Comparison of ENCODE assay signal across 23 mouse cellular contexts in genomic region chr12:31592011-31592410, GRCm38 (mm10). TPM values are rescaled to one million over a fixed set of nuclear protein-coding genes. Genes with fewer than 3 reads are reported as not detected.
DNase-seq lines count a peak whose midpoint lies in the region; ATAC-seq and TF ChIP-seq lines count a peak whose summit lies in the region.
"Had no signal": no experiment of that assay in that cellular context is flagged by ENCODE, and none has a peak within 500 bp of the region (broad histone marks: within the 10 kb centered on the region; RNA-seq: fewer than 3 reads in every experiment).

No protein-coding gene starts in this region.

- no peaks in the 10 kb centered on the region for H3K4me1 ChIP-seq in midbrain, embryonic 11.5 days (ENCODE audit: control insufficient read depth, insufficient read depth, low read length)
- H3K4me1 ChIP-seq in midbrain, postnatal 0 days (ENCODE audit: insufficient read depth, low read length), result no peaks in the 10 kb centered on the region
- H3K4me1 ChIP-seq in hindbrain, embryonic 11.5 days (replicated peaks; ENCODE audit: control insufficient read depth, insufficient read depth, low read length), result no peaks in the 10 kb centered on the region
- H3K4me1 ChIP-seq: embryonic facial prominence, embryonic 15.5 days; hindbrain, embryonic 13.5 days had no signal

- TF ChIP-seq CTCF in midbrain, postnatal 0 days (IDR thresholded peaks at IDR 0.05), result no peak

- no peak overlapping the region for H3K4me3 ChIP-seq in midbrain, embryonic 11.5 days (ENCODE audit: low read depth, low read length)
- no peak overlapping the region for H3K4me3 ChIP-seq in midbrain, postnatal 0 days (ENCODE audit: low read depth, low read length)
- no peak overlapping the region for H3K4me3 ChIP-seq in hindbrain, embryonic 11.5 days (ENCODE audit: low read depth, low read length)
- H3K4me3 ChIP-seq: embryonic facial prominence, embryonic 15.5 days; erythroblast, embryonic 14.5 days; forebrain, embryonic 10.5 days; heart, adult 2 months; heart, embryonic 12.5 days; hindbrain, embryonic 13.5 days had no signal

- no peak overlapping the region for H3K27ac ChIP-seq in midbrain, embryonic 11.5 days (ENCODE audit: low read depth, low read length)
- no peak overlapping the region for H3K27ac ChIP-seq in midbrain, postnatal 0 days (ENCODE audit: low read depth, low read length)
- no peak overlapping the region for H3K27ac ChIP-seq in hindbrain, embryonic 11.5 days (ENCODE audit: low read depth, low read length)
- H3K27ac ChIP-seq: embryonic facial prominence, embryonic 15.5 days; forebrain, embryonic 10.5 days; heart, adult 2 months; hindbrain, embryonic 13.5 days; hindbrain, postnatal 0 days had no signal

- no peak overlapping the region for H3K9ac ChIP-seq in midbrain, embryonic 11.5 days (ENCODE audit: low read length)
- no peak overlapping the region for H3K9ac ChIP-seq in midbrain, postnatal 0 days (replicated peaks; ENCODE audit: low read length, poor library complexity, severe bottlenecking)
- H3K9ac ChIP-seq in hindbrain, embryonic 11.5 days (ENCODE audit: low read depth, low read length), result no peak overlapping the region
- H3K9ac ChIP-seq: embryonic facial prominence, embryonic 15.5 days; heart, embryonic 12.5 days; hindbrain, embryonic 13.5 days had no signal

- no peak for ATAC-seq in midbrain, embryonic 11.5 days (ENCODE audit: low FRiP score)
- no peak for ATAC-seq in midbrain, postnatal 0 days (ENCODE audit: low FRiP score)
- no peak for ATAC-seq in hindbrain, embryonic 11.5 days (ENCODE audit: low FRiP score)
- ATAC-seq: forebrain, embryonic 14.5 days; hindbrain, postnatal 0 days had no signal

- peak; percentile 11 for DNase-seq in heart, adult 11 months
- no peak for DNase-seq in heart, postnatal 4 days
- peak; percentile 17 for DNase-seq in midbrain, embryonic 11.5 days (ENCODE audit: low spot score, missing footprints)
- no peak for DNase-seq in midbrain, postnatal 0 days (ENCODE audit: low spot score)
- DNase-seq in lung, postnatal 10 days, result peak; percentile 36
- DNase-seq in gastrocnemius, adult 8-10 months (ENCODE audit: low spot score in 2 of 2), result no peak
- DNase-seq in frontal cortex, adult 2 months (ENCODE audit: extremely low spot score in 1 of 2, low spot score in 1 of 2), result no peak
- DNase-seq in hindbrain, embryonic 11.5 days (ENCODE audit: low spot score), result no peak
- DNase-seq: adrenal gland, postnatal 10 days; cerebellum, adult 18-20 months; cerebellum, adult 9-11 months; cerebellum, postnatal 36 days; gastrocnemius, postnatal 10 days; heart, adult 2 months; heart, postnatal 36 days had no signal

- WGBS in midbrain, embryonic 11.5 days, result 37% methylated on average over 3 of the region's 3 CpGs
- WGBS in midbrain, postnatal 0 days, result 33% methylated on average over 3 of the region's 3 CpGs
- WGBS in hindbrain, embryonic 11.5 days, result 42% methylated on average over 3 of the region's 3 CpGs

- no peak overlapping the region for H3K4me2 ChIP-seq in midbrain, embryonic 11.5 days
- no peak overlapping the region for H3K4me2 ChIP-seq in midbrain, postnatal 0 days (ENCODE audit: low read depth, low read length, poor library complexity, severe bottlenecking)
- H3K4me2 ChIP-seq in hindbrain, embryonic 11.5 days (replicated peaks; ENCODE audit: low read depth, low read length), result no peak overlapping the region
- H3K4me2 ChIP-seq: embryonic facial prominence, embryonic 15.5 days; heart, embryonic 12.5 days; hindbrain, embryonic 13.5 days had no signal

- no peaks in the 10 kb centered on the region for H3K9me3 ChIP-seq in midbrain, embryonic 11.5 days (ENCODE audit: control insufficient read depth, low read length)
- no peaks in the 10 kb centered on the region for H3K9me3 ChIP-seq in midbrain, postnatal 0 days (ENCODE audit: low read length)
- H3K9me3 ChIP-seq in hindbrain, embryonic 11.5 days (ENCODE audit: control insufficient read depth, low read length), result no peaks in the 10 kb centered on the region
- H3K9me3 ChIP-seq: embryonic facial prominence, embryonic 15.5 days; forebrain, embryonic 10.5 days; heart, embryonic 12.5 days; hindbrain, embryonic 13.5 days had no signal

- H3K36me3 ChIP-seq in midbrain, embryonic 11.5 days (ENCODE audit: control insufficient read depth, insufficient read depth, low read length), result no peaks in the 10 kb centered on the region
- H3K36me3 ChIP-seq in midbrain, postnatal 0 days (ENCODE audit: insufficient read depth, low read length), result no peaks in the 10 kb centered on the region
- H3K36me3 ChIP-seq in hindbrain, embryonic 11.5 days (ENCODE audit: control insufficient read depth, insufficient read depth, low read length), result no peaks in the 10 kb centered on the region
- H3K36me3 ChIP-seq: forebrain, embryonic 10.5 days; hindbrain, embryonic 13.5 days had no signal

- no peaks in the 10 kb centered on the region for H3K27me3 ChIP-seq in midbrain, embryonic 11.5 days (ENCODE audit: control insufficient read depth, insufficient read depth, low read length)
- H3K27me3 ChIP-seq in midbrain, postnatal 0 days (ENCODE audit: insufficient read depth, low read length), result no peaks in the 10 kb centered on the region
- H3K27me3 ChIP-seq in hindbrain, embryonic 11.5 days (ENCODE audit: control insufficient read depth, insufficient read depth, low read length), result no peaks in the 10 kb centered on the region
- H3K27me3 ChIP-seq: embryonic facial prominence, embryonic 15.5 days; heart, embryonic 12.5 days; hindbrain, embryonic 13.5 days had no signal

RNA-seq across cellular contexts. Expression of gene Slc26a4, which starts 32.2 kb away (rescaled TPM):
- under 1 TPM; 0.17 to 0.32 TPM for total RNA-seq in heart, postnatal 4 days (2021)
- polyA plus RNA-seq in midbrain, embryonic 11.5 days (2014; fragmentation: Nextera tagmentation; extraction: Ambion mirVana), result not detected in 2 replicates
- total RNA-seq in midbrain, postnatal 0 days (2014; rRNA removed), result 0.05 and 0.33 TPM in 2 replicates
- 0.10 TPM in 1 of 2 replicates, not detected in the other for polyA plus RNA-seq in midbrain, postnatal 0 days (2015; fragmentation: Nextera tagmentation; extraction: Ambion mirVana)
- not detected for total RNA-seq in gastrocnemius, adult 8-10 months (2022)
- polyA plus RNA-seq in frontal cortex, adult 2 months (2012; rRNA removed), result 1.5 and 2.4 TPM in 2 replicates
- polyA plus RNA-seq in hindbrain, embryonic 11.5 days (2014; fragmentation: Nextera tagmentation; extraction: Ambion mirVana), result 0.07 TPM in 1 of 2 replicates, not detected in the other
- total RNA-seq: hindbrain, postnatal 0 days had no signal
- polyA plus RNA-seq: C2C12; erythroblast, embryonic 14.5 days; forebrain, embryonic 10.5 days; heart, adult 2 months had no signal

RNA-seq across cellular contexts. Expression of gene Bcap29, which starts 42.4 kb away (rescaled TPM):
- 10 to 100 TPM; 25.9 to 27.5 TPM for total RNA-seq in heart, postnatal 4 days (2021)
- polyA plus RNA-seq in midbrain, embryonic 11.5 days (2014; fragmentation: Nextera tagmentation; extraction: Ambion mirVana), result 28.1 and 30.8 TPM in 2 replicates
- total RNA-seq in midbrain, postnatal 0 days (2014; rRNA removed), result 5.9 and 11.1 TPM in 2 replicates
- 33.9 and 36.1 TPM in 2 replicates for polyA plus RNA-seq in midbrain, postnatal 0 days (2015; fragmentation: Nextera tagmentation; extraction: Ambion mirVana)
- 10 to 100 TPM; 25.1 to 30.6 (median 27.9) TPM for total RNA-seq in gastrocnemius, adult 8-10 months (2022)
- 34.0 and 37.4 TPM in 2 replicates for polyA plus RNA-seq in frontal cortex, adult 2 months (2012; rRNA removed)
- polyA plus RNA-seq in hindbrain, embryonic 11.5 days (2014; fragmentation: Nextera tagmentation; extraction: Ambion mirVana), result 27.3 and 30.6 TPM in 2 replicates

Comparison
In these comparisons a context has a peak if more than half of its experiments do, and no peak if none do; other contexts are left out.
1. DNase-seq: peak in heart, adult 11 months (single experiment), midbrain, embryonic 11.5 days (single experiment) and lung, postnatal 10 days (single experiment); none in heart, postnatal 4 days (single experiment), midbrain, postnatal 0 days (single experiment), gastrocnemius, adult 8-10 months (0 of 2), frontal cortex, adult 2 months (0 of 2) and hindbrain, embryonic 11.5 days (single experiment).